In the genomic region with DNA sequence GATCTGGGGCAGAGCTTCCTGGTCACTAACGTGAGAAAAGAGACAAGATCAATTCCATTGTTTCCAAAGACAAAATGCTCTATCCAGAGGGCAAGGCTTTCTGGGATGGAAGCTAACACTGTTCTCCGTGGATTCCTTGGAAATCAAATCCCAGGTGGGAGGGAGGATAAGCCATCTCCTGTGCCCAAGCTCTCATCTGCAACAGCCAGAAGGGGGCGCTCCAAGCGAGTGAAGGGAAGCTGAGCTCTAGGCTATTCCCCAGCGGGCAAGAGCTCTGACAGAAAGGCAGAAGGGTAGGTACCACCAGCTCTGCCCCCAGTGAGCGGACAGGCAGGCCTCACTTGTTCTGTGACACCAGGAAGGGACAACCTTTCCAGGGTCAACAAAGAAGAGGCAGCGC, we compare ENCODE assay signal across 8 mouse cellular contexts. TPM values are rescaled to one million over a fixed set of nuclear protein-coding genes. Genes with fewer than 3 reads are reported as not detected.
A peak's percentile ranks its signal among the peaks of the same experiment; 100 is the strongest.
DNase-seq lines count a peak whose midpoint lies in the region; ATAC-seq and TF ChIP-seq lines count a peak whose summit lies in the region.

No protein-coding gene starts in this region.

- DNase-seq in forebrain, embryonic 11.5 days (ENCODE audit: low spot score) = peak; percentile 86
- DNase-seq in adrenal gland, postnatal 14 days = peak; percentile 93
- peak; percentile 78 for DNase-seq in embryonic facial prominence, embryonic 10.5 days (ENCODE audit: low spot score)
- DNase-seq in intestine, embryonic 14.5 days (ENCODE audit: low spot score) = peak; percentile 91
- DNase-seq in left cerebral cortex, adult 8-10 months (ENCODE audit: low spot score in 2 of 2) = peak; percentile 39 to 65
- DNase-seq in midbrain, postnatal 0 days (ENCODE audit: low spot score) = peak; percentile 70
- peak; percentile 81 to 94 for DNase-seq in spleen, postnatal 4 days (ENCODE audit: low spot score in 2 of 2)

- H3K4me3 ChIP-seq in forebrain, embryonic 11.5 days (ENCODE audit: low read depth, low read length) = no peak overlapping the region
- H3K4me3 ChIP-seq in forebrain, embryonic 12.5 days (replicated peaks) = no peak overlapping the region
- no peak overlapping the region for H3K4me3 ChIP-seq in embryonic facial prominence, embryonic 10.5 days
- no peak overlapping the region for H3K4me3 ChIP-seq in intestine, embryonic 14.5 days (ENCODE audit: low read depth, low read length)
- H3K4me3 ChIP-seq in midbrain, postnatal 0 days (ENCODE audit: low read depth, low read length) = no peak overlapping the region

- no peaks in the 10 kb centered on the region for H3K9me3 ChIP-seq in forebrain, embryonic 11.5 days (ENCODE audit: control insufficient read depth, low read length)
- H3K9me3 ChIP-seq in forebrain, embryonic 12.5 days = no peaks in the 10 kb centered on the region
- H3K9me3 ChIP-seq in embryonic facial prominence, embryonic 10.5 days = no peaks in the 10 kb centered on the region
- no peaks in the 10 kb centered on the region for H3K9me3 ChIP-seq in intestine, embryonic 14.5 days (ENCODE audit: control insufficient read depth, low read length)
- H3K9me3 ChIP-seq in midbrain, postnatal 0 days (ENCODE audit: low read length) = no peaks in the 10 kb centered on the region

- no peaks in the 10 kb centered on the region for H3K27me3 ChIP-seq in forebrain, embryonic 11.5 days (ENCODE audit: control insufficient read depth, insufficient read depth, low read length)
- H3K27me3 ChIP-seq in forebrain, embryonic 12.5 days = peaks cover 5% of the 10 kb centered on the region; the same call in 1 of the 2 replicates
- H3K27me3 ChIP-seq in embryonic facial prominence, embryonic 10.5 days (replicated peaks; ENCODE audit: low read depth, poor library complexity, severe bottlenecking) = peaks cover 38% of the 10 kb centered on the region; the same call in 1 of the 2 replicates
- H3K27me3 ChIP-seq in intestine, embryonic 14.5 days (replicated peaks; ENCODE audit: control insufficient read depth, insufficient read depth, low read length) = no peaks in the 10 kb centered on the region
- H3K27me3 ChIP-seq in midbrain, postnatal 0 days (ENCODE audit: insufficient read depth, low read length) = peaks cover 4% of the 10 kb centered on the region; the same call in 1 of the 2 replicates

- no peak overlapping the region for H3K9ac ChIP-seq in forebrain, embryonic 11.5 days (ENCODE audit: low read length)
- no peak overlapping the region for H3K9ac ChIP-seq in forebrain, embryonic 12.5 days
- H3K9ac ChIP-seq in intestine, embryonic 14.5 days (ENCODE audit: low read length) = no peak overlapping the region
- H3K9ac ChIP-seq in midbrain, postnatal 0 days (replicated peaks; ENCODE audit: low read length, poor library complexity, severe bottlenecking) = no peak overlapping the region

- no peaks in the 10 kb centered on the region for H3K36me3 ChIP-seq in forebrain, embryonic 11.5 days (ENCODE audit: control insufficient read depth, insufficient read depth, low read length)
- no peaks in the 10 kb centered on the region for H3K36me3 ChIP-seq in forebrain, embryonic 12.5 days (replicated peaks)
- no peaks in the 10 kb centered on the region for H3K36me3 ChIP-seq in embryonic facial prominence, embryonic 10.5 days (replicated peaks)
- no peaks in the 10 kb centered on the region for H3K36me3 ChIP-seq in intestine, embryonic 14.5 days (ENCODE audit: control insufficient read depth, insufficient read depth, low read length)
- H3K36me3 ChIP-seq in midbrain, postnatal 0 days (ENCODE audit: insufficient read depth, low read length) = no peaks in the 10 kb centered on the region

- WGBS in forebrain, embryonic 11.5 days = 26% methylated on average over 7 of the region's 7 CpGs
- 22% methylated on average over 7 of the region's 7 CpGs for WGBS in forebrain, embryonic 12.5 days
- WGBS in embryonic facial prominence, embryonic 10.5 days = 28% methylated on average over 7 of the region's 7 CpGs
- WGBS in intestine, embryonic 14.5 days = 26% methylated on average over 7 of the region's 7 CpGs
- 31% methylated on average over 7 of the region's 7 CpGs for WGBS in midbrain, postnatal 0 days

- H3K4me2 ChIP-seq in forebrain, embryonic 11.5 days (ENCODE audit: low read depth, low read length, severe bottlenecking) = no peak overlapping the region
- no peak overlapping the region for H3K4me2 ChIP-seq in forebrain, embryonic 12.5 days
- H3K4me2 ChIP-seq in intestine, embryonic 14.5 days (ENCODE audit: low read length) = no peak overlapping the region
- H3K4me2 ChIP-seq in midbrain, postnatal 0 days (ENCODE audit: low read depth, low read length, poor library complexity, severe bottlenecking) = no peak overlapping the region

- TF ChIP-seq CTCF in midbrain, postnatal 0 days (IDR thresholded peaks at IDR 0.05) = peak; percentile 79

- ATAC-seq in forebrain, embryonic 11.5 days (replicated peaks; ENCODE audit: low FRiP score) = peak; percentile 28; the same call in 1 of the 2 replicates
- no peak for ATAC-seq in forebrain, embryonic 12.5 days (ENCODE audit: low FRiP score)
- 0 out of 2 replicates have a peak, but pooled peaks have one; percentile 14 for ATAC-seq in intestine, embryonic 14.5 days (replicated peaks; ENCODE audit: low FRiP score, low TSS enrichment, low read depth)
- ATAC-seq in midbrain, postnatal 0 days (ENCODE audit: low FRiP score) = no peak

- H3K27ac ChIP-seq in forebrain, embryonic 11.5 days (ENCODE audit: low read depth, low read length) = no peak overlapping the region
- H3K27ac ChIP-seq in forebrain, embryonic 12.5 days = no peak overlapping the region
- no peak overlapping the region for H3K27ac ChIP-seq in embryonic facial prominence, embryonic 10.5 days (replicated peaks)
- no peak overlapping the region for H3K27ac ChIP-seq in intestine, embryonic 14.5 days (ENCODE audit: low read depth)
- H3K27ac ChIP-seq in midbrain, postnatal 0 days (ENCODE audit: low read depth, low read length) = no peak overlapping the region

- no peaks in the 10 kb centered on the region for H3K4me1 ChIP-seq in forebrain, embryonic 11.5 days (replicated peaks; ENCODE audit: control insufficient read depth, insufficient read depth, low read length)
- peaks cover 10% of the 10 kb centered on the region for H3K4me1 ChIP-seq in forebrain, embryonic 12.5 days
- H3K4me1 ChIP-seq in embryonic facial prominence, embryonic 10.5 days = peaks cover 32% of the 10 kb centered on the region
- H3K4me1 ChIP-seq in intestine, embryonic 14.5 days (replicated peaks; ENCODE audit: control insufficient read depth, insufficient read depth, low read length) = no peaks in the 10 kb centered on the region
- H3K4me1 ChIP-seq in midbrain, postnatal 0 days (ENCODE audit: insufficient read depth, low read length) = no peaks in the 10 kb centered on the region

RNA-seq across cellular contexts. Expression of a gene that starts 41.6 kb away (rescaled TPM):
- polyA plus RNA-seq in forebrain, embryonic 11.5 days (2014; fragmentation: Nextera tagmentation; extraction: Ambion mirVana) = 4.5 and 5.2 TPM in 2 replicates
- 9.1 and 10.6 TPM in 2 replicates for polyA plus RNA-seq in forebrain, embryonic 12.5 days (2016; fragmentation: Nextera tagmentation; extraction: Ambion mirVana)
- total RNA-seq in adrenal gland, postnatal 14 days (2021) = 43.0 and 54.9 TPM in 2 replicates
- polyA plus RNA-seq in embryonic facial prominence, embryonic 10.5 days (2016; fragmentation: Nextera tagmentation; extraction: Ambion mirVana) = 5.2 and 7.3 TPM in 2 replicates
- 41.3 and 43.4 TPM in 2 replicates for polyA plus RNA-seq in intestine, embryonic 14.5 days (2014; fragmentation: Nextera tagmentation; extraction: Ambion mirVana)
- total RNA-seq in left cerebral cortex, adult 8-10 months (2022) = 10 to 100 TPM; 22.9 to 31.8 (median 25.6) TPM
- total RNA-seq in midbrain, postnatal 0 days (2014; rRNA removed) = 9.2 and 11.4 TPM in 2 replicates
- polyA plus RNA-seq in midbrain, postnatal 0 days (2015; fragmentation: Nextera tagmentation; extraction: Ambion mirVana) = 14.5 and 14.8 TPM in 2 replicates

Comparison
In these comparisons a context has a peak if more than half of its experiments do, and no peak if none do; other contexts are left out.
1. ATAC-seq: peak in forebrain, embryonic 11.5 days (single experiment) and intestine, embryonic 14.5 days (single experiment); none in forebrain, embryonic 12.5 days (single experiment) and midbrain, postnatal 0 days (single experiment).
2. Peak in every context shown above with its lines, with median percentiles within 50 percentile points of each other: DNase-seq.